Mouse (Mus musculus) myocyte (in vitro differentiated cells): ENCODE results near the gene Cnfn. TPM values are rescaled to one million over a fixed set of nuclear protein-coding genes. Genes with fewer than 3 reads are reported as not detected.

Experiments used
- H3K27me3 ChIP-seq: one replicate; pipeline ENCODE4 v1.6.1; 2011; ENCODE audit not compliant: control insufficient read depth, insufficient read depth, insufficient read length
- H3K36me3 ChIP-seq: one replicate; pipeline ENCODE4 v1.6.1; 2011; ENCODE audit not compliant: control insufficient read depth, insufficient read depth
- H3K4me2 ChIP-seq: one replicate; pipeline ENCODE4 v1.6.1; 2011; ENCODE audit warnings: low read depth, control low read depth
- H3K4me3 ChIP-seq: one replicate; pipeline ENCODE4 v1.5.1; 2011; ENCODE audit warnings: mild to moderate bottlenecking, control low read depth, moderate library complexity
- H3K79me2 ChIP-seq: one replicate; pipeline ENCODE4 v1.6.1; 2011; ENCODE audit not compliant: control insufficient read depth, insufficient read depth
- H3ac ChIP-seq: one replicate; pipeline ENCODE4 v1.6.1; 2011; ENCODE audit not compliant: control insufficient read depth, insufficient read length
- CEBPB ChIP-seq: IDR thresholded peaks from 2 replicates; pipeline ENCODE4 v1.6.1; 2011; ENCODE audit warnings: mild to moderate bottlenecking, moderate library complexity; ENCODE audit not compliant: poor library complexity, insufficient read depth, severe bottlenecking
- E2F4 ChIP-seq: IDR thresholded peaks from one replicate; pipeline ENCODE4 v1.6.1; 2011; ENCODE audit warnings: mild to moderate bottlenecking, control low read depth, moderate library complexity; ENCODE audit not compliant: insufficient read depth
- MAX ChIP-seq: IDR thresholded peaks from one replicate; pipeline ENCODE4 v1.6.1; 2011; ENCODE audit warnings: low read depth, mild to moderate bottlenecking, control low read depth
- MYOD1 ChIP-seq, 3 experiments: IDR thresholded peaks; one replicate each; pipeline ENCODE4 v1.6.1; 2011; ENCODE audit warnings: control low read depth in 2 of 3, low read depth in 2 of 3, mild to moderate bottlenecking in 2 of 3, moderate library complexity in 1 of 3; ENCODE audit not compliant: insufficient read length in 2 of 3, control insufficient read depth in 1 of 3
- MYOG ChIP-seq, 3 experiments: IDR thresholded peaks; one replicate each; pipeline ENCODE4 v1.6.1; 2011; ENCODE audit warnings: control low read depth in 2 of 3, low read depth in 2 of 3, mild to moderate bottlenecking in 2 of 3; ENCODE audit not compliant: insufficient read length in 2 of 3, control insufficient read depth in 1 of 3, insufficient read depth in 1 of 3
- POLR2A ChIP-seq: IDR thresholded peaks from one replicate; pipeline ENCODE4 v1.6.1; 2011; ENCODE audit warnings: low read depth, mild to moderate bottlenecking, control low read depth, moderate library complexity; ENCODE audit not compliant: insufficient read length
- POLR2AphosphoS2 ChIP-seq: IDR thresholded peaks from one replicate; pipeline ENCODE4 v1.6.1; 2011; ENCODE audit warnings: low read depth, control low read depth; ENCODE audit not compliant: insufficient read length
- REST ChIP-seq: IDR thresholded peaks from one replicate; pipeline ENCODE4 v1.6.1; 2011; ENCODE audit warnings: mild to moderate bottlenecking, control low read depth, moderate library complexity; ENCODE audit not compliant: insufficient read depth, insufficient read length
- SRF ChIP-seq: IDR thresholded peaks from one replicate; pipeline ENCODE4 v1.6.1; 2011; ENCODE audit warnings: low read depth; ENCODE audit not compliant: control insufficient read depth, insufficient read length
- TCF12 ChIP-seq: IDR thresholded peaks from one replicate; pipeline ENCODE4 v1.6.1; 2011; ENCODE audit warnings: mild to moderate bottlenecking, control low read depth; ENCODE audit not compliant: poor library complexity, insufficient read depth, severe bottlenecking
- TCF3 ChIP-seq: IDR thresholded peaks from one replicate; pipeline ENCODE4 v1.6.1; 2011; ENCODE audit warnings: low read depth, control low read depth; ENCODE audit not compliant: insufficient read length
- USF1 ChIP-seq: IDR thresholded peaks from one replicate; pipeline ENCODE4 v1.6.1; 2011; ENCODE audit warnings: low read depth, mild to moderate bottlenecking, control low read depth, moderate library complexity
- polyA plus RNA-seq: library from polyadenylated mRNA; unstranded; fragments of >200 nt; fragmentation: generic; extraction: Trizol; gene quantifications from one replicate; pipeline ENCODE4 v1.2.1, GENCODE M21; 2012; ENCODE audit warnings: missing spikeins

The Cnfn gene
- polyA plus RNA-seq: not detected

DNA sequence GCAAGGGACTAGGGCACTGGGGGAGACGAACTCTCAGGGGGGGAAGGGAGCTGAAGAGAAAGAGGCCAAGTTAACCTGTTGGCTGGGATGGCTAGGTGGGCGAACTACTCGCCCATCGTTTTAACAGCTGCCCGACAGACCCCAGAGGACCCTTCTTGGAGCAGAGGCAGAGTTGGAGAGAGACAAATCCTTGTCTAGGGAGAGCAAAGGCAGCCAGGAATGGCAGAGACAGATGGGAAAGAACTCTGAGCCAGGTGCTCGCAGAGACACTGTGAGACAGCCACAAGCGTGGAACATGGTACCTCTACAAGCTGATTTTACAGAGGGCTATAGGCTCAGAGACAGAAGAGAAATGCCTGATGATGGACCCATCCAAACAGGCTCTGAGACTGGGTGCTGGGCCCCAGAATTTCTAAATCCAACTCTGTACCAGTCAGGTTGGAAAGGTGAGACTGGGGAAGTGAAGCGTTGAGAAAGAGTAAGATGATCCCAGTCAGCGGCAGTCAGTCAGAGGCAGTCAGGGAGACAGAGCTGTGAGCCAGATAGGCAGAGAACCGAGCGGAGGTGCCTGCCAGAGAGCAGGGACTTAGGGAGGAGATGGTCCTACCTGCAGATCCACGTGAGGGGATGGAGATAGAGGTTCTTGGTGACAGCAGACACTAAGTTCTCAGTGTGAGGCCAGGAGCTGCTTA is at the start of gene Cnfn:
Cnfn (minus strand) TSS at position 667 of the 692 bp plus-strand sequence.
- no peak for TF ChIP-seq USF1
- no peak for TF ChIP-seq TCF12
- TF ChIP-seq REST: no peak
- TF ChIP-seq SRF: no peak
- no peak for TF ChIP-seq POLR2A
- no peak for TF ChIP-seq E2F4
- TF ChIP-seq MYOG (IDR thresholded peaks at IDR 0.05; ENCODE audit: control insufficient read depth in 1 of 3, insufficient read depth in 1 of 3, insufficient read length in 2 of 3, low read depth in 2 of 3): no peak
- H3K27me3 ChIP-seq: peaks cover 15% of the 10 kb centered on the region
- H3ac ChIP-seq: no peak within 1 kb of the TSS
- no peaks in the 10 kb centered on the region for H3K79me2 ChIP-seq
- no peak within 1 kb of the TSS for H3K4me3 ChIP-seq
- H3K36me3 ChIP-seq: no peaks in the 10 kb centered on the region
- H3K4me2 ChIP-seq: no peak within 1 kb of the TSS

- Histone ChIP-seq H3K27me3 (no peaks in the 10 kb centered on the region), H3K4me3 (no peak overlapping the region), H3K36me3 (no peaks in the 10 kb centered on the region), H3K79me2 (no peaks in the 10 kb centered on the region), H3K4me2 (no peak overlapping the region), H3ac (no peak overlapping the region)
- TF ChIP-seq MYOG (IDR thresholded peaks at IDR 0.05; ENCODE audit: control insufficient read depth in 1 of 3, insufficient read depth in 1 of 3, insufficient read length in 2 of 3, low read depth in 2 of 3): no peak
- TF ChIP-seq USF1: no peak
- no peak for TF ChIP-seq TCF12
- TF ChIP-seq POLR2A: no peak
- TF ChIP-seq E2F4: no peak
- TF ChIP-seq POLR2AphosphoS2: no peak
- TF ChIP-seq MYOD1 (IDR thresholded peaks at IDR 0.05; ENCODE audit: control insufficient read depth in 1 of 3, insufficient read length in 2 of 3, low read depth in 2 of 3): no peak
- TF ChIP-seq REST: no peak
- TF ChIP-seq CEBPB: no peak
- no peak for TF ChIP-seq TCF3
- no peak for TF ChIP-seq SRF
- TF ChIP-seq MAX: no peak
Observed at GRCm38 (mm10) chr7:25417597-25417996, 48.1 kb upstream of the Cnfn start.

GRCm38 (mm10) chr7:25412833-25413441 is 43.4 kb upstream of the Cnfn start, which contains the start of gene Cxcl17:
Cxcl17 (minus strand) TSS chr7:25412886.
- Histone ChIP-seq H3K79me2 (no peaks in the 10 kb centered on the region), H3ac (no peak within 1 kb of the TSS), H3K27me3 (no peaks in the 10 kb centered on the region), H3K4me3 (no peak within 1 kb of the TSS), H3K4me2 (no peak within 1 kb of the TSS), H3K36me3 (no peaks in the 10 kb centered on the region)
- TF ChIP-seq POLR2AphosphoS2 (no peak), MYOD1 (IDR thresholded peaks at IDR 0.05; ENCODE audit: control insufficient read depth in 1 of 3, insufficient read length in 2 of 3, low read depth in 2 of 3) (peak in 1 of 3 experiments; percentile 3), CEBPB (no peak), MYOG (IDR thresholded peaks at IDR 0.05; ENCODE audit: control insufficient read depth in 1 of 3, insufficient read depth in 1 of 3, insufficient read length in 2 of 3, low read depth in 2 of 3) (peak in 2 of 3 experiments; percentile 5 to 45)

DNA sequence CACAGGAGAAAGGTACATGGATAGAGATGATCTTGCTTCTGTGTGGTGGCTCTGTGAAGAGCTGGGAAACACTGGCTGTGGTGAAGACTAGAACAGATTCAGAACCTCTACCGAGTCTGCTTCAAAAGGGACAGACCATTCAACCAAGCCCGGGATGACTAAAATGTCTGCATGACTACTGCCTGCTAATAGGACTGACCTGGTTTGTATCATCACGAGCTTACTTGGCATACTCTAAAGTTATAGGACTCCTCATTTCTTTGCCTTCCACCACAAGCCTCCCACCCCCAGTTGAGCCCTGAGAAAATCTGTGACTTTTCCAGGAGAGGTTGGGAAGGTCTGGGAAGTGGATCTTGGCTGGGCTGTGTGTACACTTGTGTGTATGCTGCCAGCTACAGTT is 42.3 kb upstream of the Cnfn start:
- Histone ChIP-seq H3ac (no peak overlapping the region), H3K27me3 (no peaks in the 10 kb centered on the region), H3K4me3 (no peak overlapping the region), H3K36me3 (no peaks in the 10 kb centered on the region), H3K79me2 (no peaks in the 10 kb centered on the region), H3K4me2 (no peak overlapping the region)
- TF ChIP-seq TCF3: no peak
- no peak for TF ChIP-seq E2F4
- no peak for TF ChIP-seq TCF12
- no peak for TF ChIP-seq USF1
- no peak for TF ChIP-seq POLR2A
- TF ChIP-seq SRF: no peak
- TF ChIP-seq MAX: no peak
- TF ChIP-seq CEBPB: no peak
- TF ChIP-seq POLR2AphosphoS2: no peak
- TF ChIP-seq MYOD1 (IDR thresholded peaks at IDR 0.05; ENCODE audit: control insufficient read depth in 1 of 3, insufficient read length in 2 of 3, low read depth in 2 of 3): no peak
- TF ChIP-seq REST: no peak
- no peak for TF ChIP-seq MYOG (IDR thresholded peaks at IDR 0.05; ENCODE audit: control insufficient read depth in 1 of 3, insufficient read depth in 1 of 3, insufficient read length in 2 of 3, low read depth in 2 of 3)
